Mouse (Mus musculus) right cerebral cortex, postnatal 10 days (tissue): ENCODE measurements around the gene Alg3.

Source experiments
- DNase-seq, 2 experiments: peaks; one replicate each; pipeline ENCODE4 v3.0.0; 2021; ENCODE audit warnings: low spot score in 2 of 2

The Alg3 gene

GRCm38 (mm10) chr16:20604705-20605104 lies 6.8 kb downstream of the Alg3 start:
- peak in 1 of 2 experiments; percentile 49 for DNase-seq

- DNase-seq, result no peak
Measured at GRCm38 (mm10) chr16:20600511-20600910, 11.0 kb downstream of the Alg3 start.

GRCm38 (mm10) chr16:20596687-20597441 lies 14.7 kb downstream of the Alg3 start:
- no peak for DNase-seq

- DNase-seq, result no peak
Measured at GRCm38 (mm10) chr16:20595737-20596136, 15.8 kb downstream of the Alg3 start.

GRCm38 (mm10) chr16:20595060-20595673 lies 16.4 kb downstream of the Alg3 start:
- no peak for DNase-seq

- no peak for DNase-seq
Measured at GRCm38 (mm10) chr16:20591076-20591705, 20.3 kb downstream of the Alg3 start.

GRCm38 (mm10) chr16:20590680-20591038 lies 20.9 kb downstream of the Alg3 start:
- no peak for DNase-seq

- DNase-seq, result peak; percentile 76 to 81
Measured at GRCm38 (mm10) chr16:20589939-20590679, 21.4 kb downstream of the Alg3 start.

- peak; percentile 73 to 74 for DNase-seq
Measured at GRCm38 (mm10) chr16:20589366-20589938, 22.1 kb downstream of the Alg3 start, which contains the start of gene Vwa5b2. Gene Vwa5b2, plus strand, starts transcription at chr16:20589471.

GRCm38 (mm10) chr16:20565075-20565474 lies 46.5 kb downstream of the Alg3 start:
- DNase-seq, result no peak

- DNase-seq, result no peak
Measured at GRCm38 (mm10) chr16:20557381-20557780, 54.2 kb downstream of the Alg3 start.
